Mouse (Mus musculus) midbrain, postnatal 0 days (tissue): ENCODE data around the gene Trim21. TPM values are rescaled to one million over a fixed set of nuclear protein-coding genes. Genes with fewer than 3 reads are reported as not detected.

ENCODE experiments used
- ATAC-seq: fragments of 200-750 bp; cut with Nextera tagmentation; 2 replicates; pipeline ENCODE4 v1.8.0; 2017; ENCODE audit warnings: moderate number of reproducible peaks, mild to moderate bottlenecking, moderate TSS enrichment, moderate library complexity; ENCODE audit not compliant: low FRiP score
- DNase-seq: peaks from one replicate; pipeline ENCODE4 v3.0.0-alpha.2; 2015; ENCODE audit warnings: low spot score
- H3K27ac ChIP-seq: fragments of 300-500 bp; sonication (generic); 2 replicates; pipeline ENCODE4 v1.5.1; 2014; ENCODE audit warnings: low read depth, mild to moderate bottlenecking, low read length, mixed read lengths
- H3K27me3 ChIP-seq: fragments of 300-500 bp; sonication (generic); 2 replicates; pipeline ENCODE4 v1.6.1; 2014; ENCODE audit warnings: low read length, control low read depth, mixed read lengths; ENCODE audit not compliant: insufficient read depth
- H3K36me3 ChIP-seq: fragments of 300-500 bp; sonication (generic); 2 replicates; pipeline ENCODE4 v1.6.1; 2014; ENCODE audit warnings: low read length, control low read depth, mixed read lengths; ENCODE audit not compliant: insufficient read depth
- H3K4me1 ChIP-seq: fragments of 300-500 bp; sonication (generic); 2 replicates; pipeline ENCODE4 v1.6.1; 2014; ENCODE audit warnings: mild to moderate bottlenecking, control low read depth, antibody characterized with exemption, low read length, mixed read lengths; ENCODE audit not compliant: insufficient read depth
- H3K4me2 ChIP-seq: fragments of 300-500 bp; sonication (generic); 2 replicates; pipeline ENCODE4 v1.6.1; 2014; ENCODE audit warnings: low read depth, mild to moderate bottlenecking, low read length, mixed read lengths; ENCODE audit not compliant: poor library complexity, severe bottlenecking
- H3K4me3 ChIP-seq: fragments of 300-500 bp; sonication (generic); 2 replicates; pipeline ENCODE4 v1.5.1; 2014; ENCODE audit warnings: low read depth, mild to moderate bottlenecking, low read length, moderate library complexity
- H3K9ac ChIP-seq: fragments of 300-500 bp; sonication (generic); replicated peaks from 2 replicates; pipeline ENCODE4 v1.6.1; 2014; ENCODE audit warnings: mild to moderate bottlenecking, low read length, moderate library complexity, mixed read lengths; ENCODE audit not compliant: poor library complexity, severe bottlenecking
- H3K9me3 ChIP-seq: fragments of 300-500 bp; sonication (generic); 2 replicates; pipeline ENCODE4 v1.6.1; 2016; ENCODE audit warnings: low read length, control low read depth
- CTCF ChIP-seq: IDR thresholded peaks from 2 replicates; pipeline ENCODE4 v1.5.1; 2016; ENCODE audit warnings: antibody characterized with exemption, mild to moderate bottlenecking
- WGBS: fragments of 180-500 bp; shearing (Covaris S2); extraction: QIAGEN DNeasy Blood & Tissue Kit; methylation state at CpG from one replicate; pipeline ENCODE4 v1.1.7; 2014; 5-methylcytosine and 5-hydroxymethylcytosine counted together
- polyA plus RNA-seq: library from polyadenylated mRNA; unstranded; fragments of >200 nt; fragmentation: Nextera tagmentation; extraction: Ambion mirVana; gene quantifications from 2 replicates; pipeline ENCODE4 v1.2.1, GENCODE M21; 2015
- total RNA-seq: library from RNA; depleted of rRNA; stranded (reverse); fragments of >200 nt; gene quantifications from 2 replicates; pipeline ENCODE4 v1.2.3, GENCODE M21; 2014

Trim21 gene
- total and polyA plus RNA-seq, 2 experiments from 2014 or later, result 0.42 to 3.8 TPM

- no peak within 1 kb of the TSS for H3K9ac ChIP-seq
- TF ChIP-seq CTCF, result no peak
- H3K4me3 ChIP-seq, result no peak within 1 kb of the TSS
- 84% methylated on average over 1 of the region's 1 CpGs for WGBS
- H3K36me3 ChIP-seq, result no peaks in the 10 kb centered on the region
- H3K27me3 ChIP-seq, result no peaks in the 10 kb centered on the region
- no peak within 1 kb of the TSS for H3K4me2 ChIP-seq
- H3K27ac ChIP-seq, result no peak within 1 kb of the TSS
- H3K9me3 ChIP-seq, result no peaks in the 10 kb centered on the region
- no peak for ATAC-seq
- no peaks in the 10 kb centered on the region for H3K4me1 ChIP-seq
- DNase-seq, result no peak
These were observed 30.8 kb downstream of the Trim21 start, which contains the start of gene Olfr547 for GRCm38 (mm10) chr7:102534449-102534848. Gene Olfr547, plus strand, starts transcription at chr7:102534749.

- Histone ChIP-seq H3K27ac (no peak overlapping the region), H3K4me3 (no peak overlapping the region), H3K27me3 (no peaks in the 10 kb centered on the region), H3K4me2 (no peak overlapping the region), H3K36me3 (no peaks in the 10 kb centered on the region), H3K9me3 (no peaks in the 10 kb centered on the region), H3K4me1 (no peaks in the 10 kb centered on the region), H3K9ac (no peak overlapping the region)
- DNase-seq, result no peak
- ATAC-seq, result no peak
- WGBS, result 79% methylated on average over 1 of the region's 1 CpGs
- TF ChIP-seq CTCF, result no peak
These were observed 36.2 kb downstream of the Trim21 start for GRCm38 (mm10) chr7:102529052-102529451.

GRCm38 (mm10) chr7:102517051-102517335, 48.3 kb downstream of the Trim21 start:
- no peak overlapping the region for H3K4me2 ChIP-seq
- H3K27me3 ChIP-seq, result peaks cover 5% of the 10 kb centered on the region; the same call in 1 of the 2 replicates
- no peak for TF ChIP-seq CTCF
- no peak overlapping the region for H3K27ac ChIP-seq
- no peaks in the 10 kb centered on the region for H3K36me3 ChIP-seq
- 49% methylated on average over 2 of the region's 2 CpGs for WGBS
- no peak overlapping the region for H3K4me3 ChIP-seq
- H3K9ac ChIP-seq, result no peak overlapping the region
- H3K9me3 ChIP-seq, result no peaks in the 10 kb centered on the region
- ATAC-seq (no peak), DNase-seq (peak; percentile 50)
- no peaks in the 10 kb centered on the region for H3K4me1 ChIP-seq

- TF ChIP-seq CTCF, result no peak
- Histone ChIP-seq H3K4me3 (no peak overlapping the region), H3K4me2 (no peak overlapping the region), H3K27ac (no peak overlapping the region), H3K4me1 (no peaks in the 10 kb centered on the region), H3K27me3 (peaks cover 5% of the 10 kb centered on the region; the same call in 1 of the 2 replicates), H3K9ac (no peak overlapping the region), H3K9me3 (no peaks in the 10 kb centered on the region), H3K36me3 (no peaks in the 10 kb centered on the region)
- ATAC-seq, result no peak
- peak; percentile 48 for DNase-seq
- WGBS, result 67% methylated on average over 10 of the region's 10 CpGs
These were observed 48.8 kb downstream of the Trim21 start for GRCm38 (mm10) chr7:102516261-102517050.

- Histone ChIP-seq H3K36me3 (no peaks in the 10 kb centered on the region), H3K27me3 (peaks cover 5% of the 10 kb centered on the region; the same call in 1 of the 2 replicates), H3K9me3 (no peaks in the 10 kb centered on the region), H3K4me3 (no peak overlapping the region), H3K4me1 (no peaks in the 10 kb centered on the region), H3K4me2 (no peak overlapping the region), H3K27ac (no peak overlapping the region), H3K9ac (no peak overlapping the region)
- 72% methylated on average over 4 of the region's 4 CpGs for WGBS
- no peak for DNase-seq
- ATAC-seq, result no peak
- TF ChIP-seq CTCF, result no peak
These were observed 51.1 kb downstream of the Trim21 start for GRCm38 (mm10) chr7:102514144-102514543.

GRCm38 (mm10) chr7:102512814-102513435, 52.4 kb downstream of the Trim21 start:
- WGBS, result under 1% methylated on average over 53 of the region's 54 CpGs
- Histone ChIP-seq H3K27ac (peak overlapping the region; percentile 34; the same call in 1 of the 2 replicates), H3K4me3 (peak overlapping the region; percentile 54), H3K27me3 (peaks cover 5% of the 10 kb centered on the region; the same call in 1 of the 2 replicates), H3K4me1 (no peaks in the 10 kb centered on the region), H3K36me3 (no peaks in the 10 kb centered on the region), H3K9ac (peak overlapping the region; percentile 74), H3K4me2 (peak overlapping the region; percentile 89), H3K9me3 (no peaks in the 10 kb centered on the region)
- DNase-seq (peak; percentile 87), ATAC-seq (peak; percentile 92)
- peak; percentile 87 for TF ChIP-seq CTCF
